Mouse (Mus musculus) CH12F3 (cell line): ENCODE data around the gene Kctd21.

ENCODE experiments used
- in situ Hi-C: fragments of 300-500 bp; cut with MboI; formaldehyde crosslinking; loops from 2 replicates; pipeline ENCODE4 v1.14.3; 2020; ENCODE audit warnings: low sequenced_read_pairs

Kctd21 gene

DNA sequence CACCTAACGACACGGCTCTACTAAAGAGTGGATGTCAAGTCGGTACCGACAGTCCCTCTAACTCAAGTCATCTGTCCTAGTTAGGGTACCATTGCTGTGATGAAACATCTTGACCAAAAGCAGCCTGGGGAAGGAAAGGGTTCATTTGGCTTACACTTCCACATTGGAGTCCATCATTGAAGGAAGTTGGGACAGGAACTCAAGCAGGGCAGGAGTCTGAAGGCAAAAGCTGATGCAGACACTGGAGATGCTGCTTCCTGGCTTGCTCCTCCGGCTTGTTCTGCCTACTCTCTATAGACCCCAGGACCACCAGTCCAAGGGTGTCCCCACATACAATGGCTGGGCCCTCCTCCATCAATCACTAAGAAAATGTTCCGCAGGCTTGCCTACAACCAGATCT is 16.5 kb upstream of the Kctd21 start:
- in situ Hi-C loops = no loop called here

DNA sequence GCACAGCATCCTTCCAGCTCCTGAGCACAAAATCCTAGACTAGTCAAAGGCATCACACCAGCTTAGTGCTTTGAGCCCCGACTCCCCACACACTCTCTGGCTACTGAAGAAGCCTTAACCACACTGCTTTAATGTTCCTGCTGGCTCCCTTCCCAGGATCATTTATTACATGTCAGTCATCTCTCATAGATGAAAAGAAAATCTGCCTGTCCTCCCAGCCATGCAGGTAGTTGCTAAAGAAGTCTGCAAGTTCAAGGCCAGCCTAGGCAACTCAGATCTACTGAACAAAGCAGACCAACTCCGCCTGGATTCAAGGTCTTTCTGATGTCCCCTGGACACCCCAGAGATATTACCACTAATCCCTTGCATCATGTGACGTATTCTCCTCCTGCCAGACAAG is 14.4 kb upstream of the Kctd21 start:
- in situ Hi-C loops = no loop called here

- in situ Hi-C loops = no loop called here
Measured at GRCm38 (mm10) chr7:97324342-97324741, 7.8 kb upstream of the Kctd21 start.

DNA sequence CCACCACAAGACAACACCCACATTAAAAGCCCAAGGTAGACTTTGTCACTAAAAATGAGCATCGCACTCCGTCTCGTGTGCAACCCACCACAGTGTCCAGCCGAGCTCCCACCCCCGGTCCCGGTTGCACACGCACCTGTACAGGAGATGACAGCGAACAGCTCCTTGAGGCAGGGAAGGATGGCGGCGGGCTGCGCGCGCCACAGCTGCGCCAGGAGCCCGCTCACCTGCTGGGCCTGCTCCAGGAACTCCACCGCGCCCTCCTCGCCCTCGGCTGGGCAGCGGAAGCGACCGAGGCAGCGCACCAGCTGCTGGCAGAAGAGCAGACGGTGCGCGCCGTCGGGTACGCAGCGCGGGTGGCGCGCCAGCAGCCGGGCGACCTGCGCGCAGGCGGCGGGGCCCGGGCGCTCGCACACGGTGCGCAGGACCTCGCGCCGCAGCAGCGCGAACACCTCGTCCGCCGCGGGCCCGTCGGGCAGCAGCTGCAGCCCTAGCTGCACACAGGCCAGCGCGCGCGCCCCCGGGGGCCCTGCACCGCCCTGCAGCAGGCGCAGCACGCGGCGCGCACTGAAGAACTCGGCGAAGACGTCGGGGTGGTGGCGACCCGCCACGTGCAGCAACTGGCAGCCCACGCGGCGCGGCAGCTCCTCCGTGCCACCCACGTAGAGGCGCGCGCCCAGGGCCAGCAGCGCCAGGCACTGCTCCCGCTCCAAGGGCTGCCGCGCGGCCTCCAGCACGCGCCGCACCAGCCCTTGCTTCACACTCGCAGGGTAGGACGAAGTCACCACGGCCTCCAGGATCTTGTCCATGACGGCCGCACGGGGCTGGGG is 6.8 kb upstream of the Kctd21 start:
- in situ Hi-C loops = no loop called here

- in situ Hi-C loops = no loop called here
Measured at GRCm38 (mm10) chr7:97327376-97327775, 4.8 kb upstream of the Kctd21 start.

GRCm38 (mm10) chr7:97328891-97329588 is 3.1 kb upstream of the Kctd21 start:
- in situ Hi-C loops = no loop called here

DNA sequence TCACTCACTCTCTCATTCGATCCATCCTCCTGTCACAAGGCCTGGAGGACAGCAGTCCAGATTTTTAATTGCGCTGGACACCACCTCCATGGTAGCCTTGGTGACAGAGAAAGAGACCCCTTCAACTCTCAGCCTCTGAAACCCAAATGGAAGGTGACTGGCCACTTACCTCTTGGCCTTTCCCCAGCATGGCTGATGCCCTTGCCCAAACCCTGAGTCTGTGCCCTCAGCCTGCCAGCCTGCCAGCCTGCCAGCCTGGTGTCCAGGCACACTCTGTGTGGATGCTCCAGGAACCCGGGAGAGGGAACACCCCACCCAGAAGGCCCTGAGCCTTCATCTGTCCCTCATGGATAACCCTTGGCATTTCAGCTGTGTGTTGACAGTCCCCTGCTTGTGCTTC is 2.5 kb upstream of the Kctd21 start:
- in situ Hi-C loops = no loop called here

GRCm38 (mm10) chr7:97330931-97331645 is 1.0 kb upstream of the Kctd21 start:
- in situ Hi-C loops = no loop called here

- in situ Hi-C loops = no loop called here
Measured at GRCm38 (mm10) chr7:97332667-97333041, 527 bp downstream of the Kctd21 start.

GRCm38 (mm10) chr7:97333113-97333898 is 1.2 kb downstream of the Kctd21 start:
- in situ Hi-C loops = no loop called here

DNA sequence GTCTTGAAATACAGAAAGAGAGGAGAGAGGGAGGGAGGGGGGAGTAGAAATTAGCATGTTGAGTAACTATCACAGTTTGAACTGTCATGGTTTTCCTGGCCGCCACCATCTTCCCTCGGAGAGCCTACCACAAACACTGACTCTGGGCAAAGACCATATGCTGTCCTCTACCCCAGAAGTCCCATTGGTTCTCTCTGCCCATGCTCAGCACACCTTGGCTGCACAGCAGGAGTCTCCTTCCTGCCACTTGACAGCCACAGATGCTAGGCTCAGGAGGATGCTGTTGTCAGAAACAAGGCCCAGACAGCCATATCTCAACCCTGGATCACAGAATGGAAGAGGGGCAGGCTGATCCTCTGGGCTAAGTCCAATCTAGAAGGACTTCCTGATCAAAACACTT is 2.3 kb downstream of the Kctd21 start:
- in situ Hi-C loops = no loop called here

DNA sequence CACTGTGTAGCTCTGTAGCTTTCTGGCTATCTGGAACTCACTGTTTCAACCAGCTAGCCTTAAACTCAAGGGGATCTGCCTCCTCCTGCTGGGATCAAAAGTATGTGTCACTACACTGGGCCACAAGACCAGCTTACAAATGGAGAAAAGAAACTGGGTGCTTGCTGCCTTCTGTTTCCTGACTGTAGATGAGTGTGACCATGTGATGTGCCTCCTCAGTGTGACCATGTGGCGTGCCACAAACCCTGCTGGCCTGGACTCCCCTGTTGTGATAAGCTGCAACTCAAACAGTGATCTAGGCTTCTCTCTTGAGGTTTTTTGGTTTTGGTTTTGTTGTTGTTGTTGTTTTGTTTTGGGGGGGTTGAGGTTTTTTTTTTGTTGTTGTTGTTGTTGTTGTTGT is 4.6 kb downstream of the Kctd21 start:
- in situ Hi-C loops = no loop called here

DNA sequence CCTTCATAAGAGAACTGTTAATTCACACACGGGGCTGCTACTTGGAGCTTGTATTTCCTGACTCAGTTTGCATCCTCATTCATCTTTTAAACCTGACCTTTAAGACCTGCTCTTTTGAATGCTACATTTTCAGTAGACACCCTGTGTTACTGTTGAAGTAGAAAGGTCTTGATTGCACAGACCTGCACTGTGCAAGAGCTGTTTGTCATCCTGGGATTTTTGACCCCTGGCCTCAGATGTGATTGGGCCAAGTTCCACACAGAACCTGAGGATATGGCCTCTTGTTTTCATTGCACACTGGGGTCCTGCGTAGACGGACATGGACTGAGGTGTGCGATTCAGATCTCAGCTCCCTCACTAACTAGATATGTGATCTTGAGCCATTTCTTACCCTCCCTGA is 6.5 kb downstream of the Kctd21 start:
- in situ Hi-C loops = no loop called here

DNA sequence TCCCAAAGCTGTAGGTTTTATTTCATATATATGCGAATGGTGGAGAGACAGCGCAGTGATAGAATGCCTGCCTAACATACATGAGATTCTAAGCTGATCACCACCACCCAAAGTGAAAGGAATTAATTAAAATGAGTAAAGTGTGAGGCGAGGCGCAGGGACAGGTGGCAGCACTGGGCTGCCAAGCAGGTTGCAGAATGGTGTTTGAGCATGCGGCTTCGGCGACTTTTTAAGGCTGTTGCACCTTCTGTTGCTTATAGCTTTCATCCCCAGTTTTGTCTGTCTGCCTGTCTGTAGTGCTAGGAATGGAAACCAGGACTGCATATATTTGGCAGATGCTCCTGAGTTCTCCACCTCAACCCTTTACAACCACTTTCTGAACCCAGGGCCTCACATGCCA is 7.5 kb downstream of the Kctd21 start:
- in situ Hi-C loops = no loop called here

- in situ Hi-C loops = no loop called here
Measured at GRCm38 (mm10) chr7:97340907-97341849, 9.1 kb downstream of the Kctd21 start.

GRCm38 (mm10) chr7:97342961-97343360 is 10.8 kb downstream of the Kctd21 start:
- in situ Hi-C loops = no loop called here

- in situ Hi-C loops = no loop called here
Measured at GRCm38 (mm10) chr7:97344655-97345054, 12.5 kb downstream of the Kctd21 start.

- in situ Hi-C loops = no loop called here
Measured at GRCm38 (mm10) chr7:97345229-97345871, 13.2 kb downstream of the Kctd21 start.

GRCm38 (mm10) chr7:97346111-97346821 is 14.1 kb downstream of the Kctd21 start:
- in situ Hi-C loops = no loop called here
